In the genomic region with DNA sequence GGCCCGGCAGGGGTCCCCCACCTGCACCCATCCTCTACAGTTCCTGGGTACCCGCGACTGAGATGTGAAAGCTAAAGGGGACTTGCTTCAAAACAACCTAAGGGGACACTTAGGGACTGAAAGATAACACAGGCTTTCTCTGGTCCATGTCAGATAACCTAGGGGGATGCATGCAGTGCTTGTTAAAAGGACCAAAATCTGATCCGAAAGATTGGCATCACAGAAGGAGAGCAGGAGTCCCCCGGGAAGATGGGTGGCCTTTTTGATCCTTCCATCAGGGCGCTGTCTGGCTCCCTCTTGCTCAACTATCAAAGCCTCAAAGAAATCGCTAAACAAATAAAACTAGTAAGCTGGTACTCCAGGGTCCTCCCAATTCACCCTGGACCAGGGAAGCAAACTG, we compare ENCODE assay signal across 10 mouse cellular contexts. TPM values are rescaled to one million over a fixed set of nuclear protein-coding genes. Genes with fewer than 3 reads are reported as not detected.
DNase-seq lines count a peak whose midpoint lies in the region; ATAC-seq lines count a peak whose summit lies in the region.
"Had no signal": no experiment of that assay in that cellular context is flagged by ENCODE, and none has a peak within 500 bp of the region (broad histone marks: within the 10 kb centered on the region; RNA-seq: fewer than 3 reads in every experiment).

No protein-coding gene starts in this region.

- H3K9me3 ChIP-seq in lung, embryonic 16.5 days (ENCODE audit: control insufficient read depth, low read length), result no peaks in the 10 kb centered on the region
- H3K9me3 ChIP-seq in liver, embryonic 12.5 days (replicated peaks), result no peaks in the 10 kb centered on the region
- H3K9me3 ChIP-seq in stomach, embryonic 16.5 days (replicated peaks; ENCODE audit: control insufficient read depth, low read length), result no peaks in the 10 kb centered on the region

- WGBS in lung, embryonic 16.5 days, result 2% methylated on average over 7 of the region's 7 CpGs
- 5% methylated on average over 7 of the region's 7 CpGs for WGBS in liver, embryonic 12.5 days (ENCODE audit: insufficient replicate concordance)
- WGBS in stomach, embryonic 16.5 days, result 0% methylated on average over 7 of the region's 7 CpGs

- H3K27me3 ChIP-seq in lung, embryonic 16.5 days (ENCODE audit: control insufficient read depth, insufficient read depth, low read depth, low read length), result peaks cover 35% of the 10 kb centered on the region
- peaks cover 67% of the 10 kb centered on the region for H3K27me3 ChIP-seq in liver, embryonic 12.5 days (replicated peaks)
- peaks cover 44% of the 10 kb centered on the region for H3K27me3 ChIP-seq in stomach, embryonic 16.5 days (ENCODE audit: control insufficient read depth, insufficient read depth, low read length)

- no peak overlapping the region for H3K27ac ChIP-seq in lung, embryonic 16.5 days (ENCODE audit: low read length)
- H3K27ac ChIP-seq in liver, embryonic 12.5 days, result no peak overlapping the region
- H3K27ac ChIP-seq in stomach, embryonic 16.5 days (ENCODE audit: low read length), result no peak overlapping the region

- no peak for ATAC-seq in lung, embryonic 16.5 days (ENCODE audit: low read depth)
- ATAC-seq in liver, embryonic 12.5 days, result no peak
- ATAC-seq in stomach, embryonic 16.5 days (ENCODE audit: insufficient read depth, low FRiP score), result no peak

- H3K4me2 ChIP-seq in lung, embryonic 16.5 days (ENCODE audit: low read depth, low read length), result peak overlapping the region; percentile 98
- peak overlapping the region; percentile 61 for H3K4me2 ChIP-seq in liver, embryonic 12.5 days
- H3K4me2 ChIP-seq in stomach, embryonic 16.5 days (ENCODE audit: low read depth, low read length), result peak overlapping the region; percentile 82

- peak overlapping the region; percentile 57 for H3K4me3 ChIP-seq in lung, embryonic 16.5 days (ENCODE audit: low read length)
- peak overlapping the region; percentile 49 for H3K4me3 ChIP-seq in liver, embryonic 12.5 days
- peak overlapping the region; percentile 54 for H3K4me3 ChIP-seq in stomach, embryonic 16.5 days (replicated peaks; ENCODE audit: low read length)

- H3K36me3 ChIP-seq in lung, embryonic 16.5 days (ENCODE audit: control insufficient read depth, insufficient read depth, low read length), result no peaks in the 10 kb centered on the region
- no peaks in the 10 kb centered on the region for H3K36me3 ChIP-seq in liver, embryonic 12.5 days
- H3K36me3 ChIP-seq in stomach, embryonic 16.5 days (ENCODE audit: control insufficient read depth, insufficient read depth, low read length), result no peaks in the 10 kb centered on the region

- peak; percentile 14 for DNase-seq in cerebellum, adult 11-12 months
- no peak for DNase-seq in cerebellum, adult 11 months
- no peak for DNase-seq in lung, adult 18-20 months
- DNase-seq in gastrocnemius, postnatal 4 days (ENCODE audit: low spot score in 2 of 2), result no peak
- DNase-seq in urinary bladder, postnatal 14 days (ENCODE audit: low spot score), result no peak

- H3K4me1 ChIP-seq in lung, embryonic 16.5 days (replicated peaks; ENCODE audit: control insufficient read depth, insufficient read depth, low read length), result peaks cover 10% of the 10 kb centered on the region
- H3K4me1 ChIP-seq in liver, embryonic 12.5 days, result peaks cover 15% of the 10 kb centered on the region; the same call in 1 of the 2 replicates
- peaks cover 17% of the 10 kb centered on the region for H3K4me1 ChIP-seq in stomach, embryonic 16.5 days (ENCODE audit: control insufficient read depth, insufficient read depth, low read length)

- H3K9ac ChIP-seq in lung, embryonic 16.5 days (ENCODE audit: low read length), result 0 out of 2 replicates have a peak overlapping the region, but pooled peaks have one; percentile 39
- no peak overlapping the region for H3K9ac ChIP-seq in liver, embryonic 12.5 days
- H3K9ac ChIP-seq in stomach, embryonic 16.5 days (ENCODE audit: low read length), result peak overlapping the region; percentile 55

RNA-seq across cellular contexts. Expression of a gene that starts 0.4 kb away (rescaled TPM):
- polyA plus RNA-seq in lung, embryonic 16.5 days (2015; fragmentation: Nextera tagmentation; extraction: Ambion mirVana), result 2.3 and 2.4 TPM in 2 replicates
- polyA plus RNA-seq in liver, embryonic 12.5 days (2016; fragmentation: Nextera tagmentation; extraction: Ambion mirVana), result 2.7 and 3.9 TPM in 2 replicates
- 4.4 and 4.8 TPM in 2 replicates for polyA plus RNA-seq in stomach, embryonic 16.5 days (2015; fragmentation: Nextera tagmentation; extraction: Ambion mirVana)
- total RNA-seq in gastrocnemius, postnatal 4 days (2021), result 1 to 10 TPM; 1.8 to 2.7 TPM

RNA-seq across cellular contexts. Expression of a gene that starts 18.2 kb away (rescaled TPM):
- not detected in 2 replicates for polyA plus RNA-seq in lung, embryonic 16.5 days (2015; fragmentation: Nextera tagmentation; extraction: Ambion mirVana)
- polyA plus RNA-seq in liver, embryonic 12.5 days (2016; fragmentation: Nextera tagmentation; extraction: Ambion mirVana), result not detected in 2 replicates
- not detected in 2 replicates for polyA plus RNA-seq in stomach, embryonic 16.5 days (2015; fragmentation: Nextera tagmentation; extraction: Ambion mirVana)
- total RNA-seq in gastrocnemius, postnatal 4 days (2021), result not detected
- total RNA-seq: adrenal gland, adult 2 months had no signal
- polyA plus RNA-seq: adrenal gland, adult 2 months; lung, adult 2 months had no signal
